Mouse (Mus musculus) lung, postnatal 25 days (tissue): ENCODE data around the gene Gm5475.

Experiments
- DNase-seq: peaks from one replicate; pipeline ENCODE4 v3.0.0; 2022; ENCODE audit warnings: low spot score

Gene Gm5475

GRCm38 (mm10) chr15:100413306-100413705, 8.6 kb upstream of the Gm5475 start:
- no peak for DNase-seq

- DNase-seq, result no peak
These were observed 7.9 kb upstream of the Gm5475 start for GRCm38 (mm10) chr15:100414011-100414410.

GRCm38 (mm10) chr15:100414942-100415341, 7.0 kb upstream of the Gm5475 start:
- no peak for DNase-seq

GRCm38 (mm10) chr15:100415684-100416083, 6.3 kb upstream of the Gm5475 start:
- DNase-seq, result no peak

- DNase-seq, result no peak
These were observed 4.0 kb upstream of the Gm5475 start for GRCm38 (mm10) chr15:100417854-100418450.

GRCm38 (mm10) chr15:100419311-100419710, 2.6 kb upstream of the Gm5475 start:
- no peak for DNase-seq

- no peak for DNase-seq
These were observed 1.8 kb upstream of the Gm5475 start for GRCm38 (mm10) chr15:100419901-100420745.

GRCm38 (mm10) chr15:100421059-100421757, 739 bp upstream of the Gm5475 start:
- DNase-seq, result no peak

GRCm38 (mm10) chr15:100422476-100422875, 529 bp downstream of the Gm5475 start:
- no peak for DNase-seq

- DNase-seq, result peak; percentile 98
These were observed 1.2 kb downstream of the Gm5475 start for GRCm38 (mm10) chr15:100422899-100423860.

GRCm38 (mm10) chr15:100423916-100424315, 2.0 kb downstream of the Gm5475 start:
- DNase-seq, result peak; percentile 59

- no peak for DNase-seq
These were observed 2.6 kb downstream of the Gm5475 start, which contains the start of gene Slc11a2 for GRCm38 (mm10) chr15:100424396-100425122. Gene Slc11a2, minus strand, starts transcription at chr15:100425072.

- DNase-seq, result no peak
These were observed 6.5 kb downstream of the Gm5475 start for GRCm38 (mm10) chr15:100428296-100428905.

- DNase-seq, result no peak
These were observed 8.1 kb downstream of the Gm5475 start for GRCm38 (mm10) chr15:100429959-100430565.

- DNase-seq, result no peak
These were observed 11.3 kb downstream of the Gm5475 start for GRCm38 (mm10) chr15:100433234-100433633.

- DNase-seq, result no peak
These were observed 14.2 kb downstream of the Gm5475 start for GRCm38 (mm10) chr15:100436112-100436511.

GRCm38 (mm10) chr15:100436518-100436917, 14.6 kb downstream of the Gm5475 start:
- DNase-seq, result no peak

- peak; percentile 92 for DNase-seq
These were observed 21.4 kb downstream of the Gm5475 start for GRCm38 (mm10) chr15:100443126-100443922.

- no peak for DNase-seq
These were observed 24.9 kb downstream of the Gm5475 start for GRCm38 (mm10) chr15:100446887-100447286.
